Mouse (Mus musculus): Measurements from ENCODE around the gene D6Wsu163e. TPM values are rescaled to one million over a fixed set of nuclear protein-coding genes. Genes with fewer than 3 reads are reported as not detected.

The D6Wsu163e gene
- total RNA-seq (2015), result 48.4 and 53.0 TPM in 2 replicates
- total RNA-seq (2017), result 43.6 and 49.8 TPM in 2 replicates

DNA sequence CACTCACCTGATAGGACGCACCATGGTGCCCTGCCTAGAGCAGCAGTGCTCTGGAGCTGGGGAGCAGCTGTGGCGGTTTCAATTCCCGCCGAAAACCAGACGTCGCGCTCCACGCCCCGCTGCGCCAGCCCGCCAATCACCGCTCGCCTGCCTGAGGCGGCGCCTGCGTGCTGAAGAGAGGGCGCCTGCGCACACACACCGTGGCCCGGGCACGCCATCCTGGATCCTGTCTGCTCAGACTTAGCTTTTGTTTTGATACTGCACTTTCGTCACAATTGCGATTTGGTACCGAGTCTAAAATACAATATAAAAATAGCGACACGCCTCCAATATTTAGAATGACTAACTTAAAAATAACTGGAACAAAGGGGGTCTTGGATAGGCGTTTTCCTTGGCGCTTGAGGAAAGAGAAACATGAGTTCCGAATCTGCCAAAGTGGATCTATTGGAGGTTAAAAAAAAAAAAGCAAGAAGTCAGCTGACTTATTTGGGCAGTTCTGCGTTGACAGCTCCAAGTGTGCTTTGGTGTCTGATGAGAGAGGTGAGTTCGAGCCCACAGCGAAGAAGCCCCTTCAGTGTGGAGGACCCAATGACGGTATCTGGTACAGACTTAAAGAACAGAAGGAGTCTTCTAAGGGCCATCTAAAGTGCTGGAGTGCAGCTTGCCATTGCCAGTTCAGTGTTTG, at the start of gene D6Wsu163e, which contains the start of gene Rad51ap1:
TSS of gene D6Wsu163e (plus strand) at position 476 of the 685 bp plus-strand sequence.
TSS of gene Rad51ap1 (minus strand) at position 101 of the 685 bp plus-strand sequence.
- ATAC-seq (ENCODE audit: poor library complexity, severe bottlenecking), result peak; percentile 87

DNA sequence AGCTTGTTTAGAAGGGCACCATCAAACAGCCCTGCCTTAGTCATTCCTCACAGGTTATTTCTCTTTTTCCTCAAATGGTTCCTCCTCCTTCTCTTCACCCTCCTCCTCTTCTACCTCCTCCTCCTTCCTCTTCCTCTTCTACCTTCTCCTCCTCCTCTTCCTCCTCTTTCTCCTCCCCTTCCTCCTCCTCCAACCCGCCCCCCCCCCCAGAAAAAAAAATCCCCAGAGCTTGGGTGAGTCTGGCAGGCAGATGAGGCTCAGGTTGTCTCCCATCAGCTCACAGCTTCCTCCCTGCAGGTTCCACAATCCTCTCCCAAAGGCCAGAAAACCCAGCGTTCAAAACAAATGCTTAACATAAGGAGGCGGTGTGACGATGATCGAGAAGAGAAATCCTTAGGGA, 32.4 kb upstream of the D6Wsu163e start:
- no peak for ATAC-seq (ENCODE audit: poor library complexity, severe bottlenecking)

DNA sequence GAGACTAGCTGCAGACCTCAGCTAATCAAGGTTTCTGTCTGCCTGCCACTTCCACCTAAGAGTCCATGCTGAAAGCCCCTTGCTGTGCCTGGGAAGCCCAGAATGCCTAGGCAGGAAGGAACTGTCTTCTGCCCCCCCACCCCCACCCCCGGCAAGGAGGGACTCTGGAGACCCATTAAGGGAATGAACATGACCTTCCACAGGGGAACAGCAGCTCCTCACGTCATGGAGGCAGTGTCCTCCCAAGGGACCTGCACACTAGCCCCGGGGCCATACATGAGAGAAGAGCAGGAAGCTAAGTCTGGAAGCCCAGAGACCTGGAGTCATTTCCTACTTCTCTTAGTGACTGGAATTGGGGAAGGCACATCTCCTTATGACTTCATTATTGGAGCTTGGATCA, 31.9 kb upstream of the D6Wsu163e start:
- ATAC-seq (ENCODE audit: poor library complexity, severe bottlenecking), result no peak

DNA sequence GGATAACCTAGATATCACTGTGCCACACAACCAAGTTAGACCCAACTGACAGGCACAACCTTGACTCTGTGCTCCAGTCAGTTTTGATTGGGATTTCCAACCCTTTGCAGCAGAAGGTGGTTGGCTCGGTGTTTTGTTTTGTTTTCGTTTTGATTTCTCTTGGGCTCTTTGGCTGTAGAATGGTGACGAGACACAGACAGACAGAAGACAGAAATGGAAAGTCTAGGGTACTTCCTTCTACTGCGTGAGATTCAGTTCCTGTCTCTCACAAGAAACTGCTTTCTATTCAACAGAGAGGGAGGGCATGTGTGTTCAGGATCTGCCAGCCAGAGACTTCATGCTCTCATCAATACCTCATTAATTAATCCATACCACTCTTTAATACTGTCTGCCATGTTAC, 29.0 kb upstream of the D6Wsu163e start:
- peak; percentile 84 for ATAC-seq (ENCODE audit: poor library complexity, severe bottlenecking)

DNA sequence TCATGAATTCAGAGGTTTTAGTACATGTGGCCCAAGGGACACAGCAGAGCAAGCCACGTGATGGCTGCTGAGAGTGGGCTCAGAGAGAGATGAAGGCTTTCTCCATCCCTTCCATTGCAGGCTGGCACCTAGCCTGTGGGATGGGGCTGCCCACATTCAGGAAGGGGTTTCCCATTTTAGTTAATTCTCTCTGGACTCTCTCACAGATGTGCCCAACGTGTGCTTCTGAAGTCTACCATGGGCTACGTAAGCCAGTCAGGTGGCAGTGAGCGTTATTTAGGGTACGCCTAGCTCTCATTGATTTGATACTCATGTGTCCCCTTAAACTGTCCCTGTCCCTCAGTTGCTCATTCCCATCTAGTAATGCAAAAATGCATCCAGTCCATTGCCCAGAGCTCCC, 24.8 kb upstream of the D6Wsu163e start:
- ATAC-seq (ENCODE audit: poor library complexity, severe bottlenecking), result no peak

DNA sequence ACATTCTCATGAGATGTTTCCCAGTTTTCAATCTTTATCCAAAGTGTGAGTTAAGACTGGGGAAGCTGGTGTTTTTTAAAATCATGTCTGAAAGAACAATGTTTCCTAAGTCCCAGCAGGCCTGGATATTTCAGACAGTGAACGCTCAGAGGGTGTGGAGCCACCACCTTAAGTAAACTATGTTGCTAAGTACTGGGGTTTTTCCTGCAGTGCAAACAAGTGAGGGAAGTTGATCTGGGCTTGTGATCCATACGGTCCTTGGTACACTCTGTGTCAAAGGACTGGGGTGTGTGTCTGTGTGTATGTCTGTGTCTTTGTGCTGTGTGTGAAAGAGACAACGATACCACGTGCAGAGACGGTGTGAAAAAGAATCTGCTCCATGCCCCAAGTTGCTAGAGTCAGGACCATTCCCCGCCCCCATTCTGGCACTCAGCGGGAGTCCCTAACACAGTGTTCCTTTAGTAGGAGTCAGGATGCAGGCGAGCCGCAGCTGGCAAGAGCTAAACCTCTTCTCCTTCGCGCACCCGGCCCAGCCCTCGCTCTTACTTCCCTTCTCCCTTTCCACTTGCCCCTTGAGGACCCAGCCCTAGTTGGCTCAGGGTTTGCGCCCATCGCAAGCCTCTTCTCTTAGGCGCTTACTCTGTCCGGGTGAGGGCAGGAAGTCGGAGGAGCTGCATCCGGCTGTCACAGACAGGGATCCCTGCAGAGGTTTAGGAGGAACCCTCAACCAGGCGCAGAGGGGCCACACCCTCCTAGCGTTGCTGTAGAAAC, 18.5 kb upstream of the D6Wsu163e start, which contains the start of gene Dyrk4:
TSS of gene Dyrk4 (minus strand) at position 729 of the 771 bp plus-strand sequence.
- peak; percentile 51 for ATAC-seq (ENCODE audit: poor library complexity, severe bottlenecking)

DNA sequence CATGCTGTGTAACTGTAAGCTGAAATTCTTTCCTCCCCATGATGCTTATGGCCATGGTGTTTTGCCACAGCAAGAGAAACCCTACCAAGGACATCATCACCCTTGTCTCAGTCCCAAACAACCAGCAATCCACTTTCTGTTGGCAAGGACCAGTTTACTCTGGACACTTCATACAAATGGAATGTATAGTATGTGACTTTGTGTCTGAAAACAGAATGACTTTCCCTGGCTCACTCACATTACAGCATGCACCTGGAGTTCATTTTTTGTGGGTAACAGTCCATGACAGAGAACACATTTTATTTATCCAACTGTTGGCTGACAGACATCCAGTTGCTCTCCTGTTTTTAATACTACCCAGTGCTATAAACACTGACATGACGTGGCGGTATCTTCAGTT, 6.9 kb upstream of the D6Wsu163e start:
- no peak for ATAC-seq (ENCODE audit: poor library complexity, severe bottlenecking)

DNA sequence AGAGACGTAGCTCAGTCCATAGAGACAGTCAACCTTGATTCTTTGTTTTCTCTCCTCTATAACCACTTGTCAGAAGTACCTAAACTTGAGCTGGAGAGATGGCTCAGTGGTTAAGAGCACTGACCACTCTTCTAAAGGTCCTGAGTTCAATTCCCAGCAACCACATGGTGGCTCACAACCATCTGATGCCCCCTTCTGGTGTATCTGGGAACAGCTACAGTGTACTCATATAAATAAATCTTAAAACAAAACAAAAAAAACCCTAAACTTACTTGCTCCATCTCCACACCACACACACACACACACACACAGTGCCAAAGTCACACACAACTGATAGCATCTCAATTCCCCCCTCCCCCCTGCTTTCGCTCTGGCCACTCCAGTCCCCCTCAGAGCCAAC, 1.7 kb upstream of the D6Wsu163e start:
- ATAC-seq (ENCODE audit: poor library complexity, severe bottlenecking), result no peak

DNA sequence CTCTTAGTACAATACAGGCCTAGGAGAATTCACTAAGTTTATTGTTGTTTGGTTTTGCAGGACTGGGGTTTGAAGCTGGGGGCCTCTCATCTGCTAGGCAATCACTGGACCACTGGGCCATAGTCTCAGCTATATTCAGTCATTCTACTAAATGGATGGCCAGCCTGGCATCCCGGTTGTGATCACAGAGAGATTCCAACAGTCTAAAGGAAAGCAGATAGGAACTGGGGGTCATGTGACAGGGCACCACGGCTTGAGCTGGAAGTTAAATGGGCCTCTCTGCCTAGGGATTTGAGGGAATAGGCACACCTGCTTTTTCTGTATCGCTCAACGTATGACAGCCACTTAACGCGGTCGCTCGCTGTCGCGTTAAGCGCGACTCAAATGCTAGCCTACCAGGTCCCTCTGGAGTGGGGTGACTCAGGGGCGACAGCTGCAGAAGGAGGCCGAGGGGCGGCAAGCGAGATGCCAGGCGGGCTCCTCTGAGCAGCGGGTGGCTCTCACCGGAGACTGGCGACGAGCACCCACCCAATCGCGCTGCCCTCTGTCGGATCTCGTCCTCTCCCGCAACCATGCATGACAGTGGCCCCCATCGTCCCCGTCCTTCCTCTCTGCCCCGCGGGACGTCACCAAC, 792 bp upstream of the D6Wsu163e start:
- no peak for ATAC-seq (ENCODE audit: poor library complexity, severe bottlenecking)

DNA sequence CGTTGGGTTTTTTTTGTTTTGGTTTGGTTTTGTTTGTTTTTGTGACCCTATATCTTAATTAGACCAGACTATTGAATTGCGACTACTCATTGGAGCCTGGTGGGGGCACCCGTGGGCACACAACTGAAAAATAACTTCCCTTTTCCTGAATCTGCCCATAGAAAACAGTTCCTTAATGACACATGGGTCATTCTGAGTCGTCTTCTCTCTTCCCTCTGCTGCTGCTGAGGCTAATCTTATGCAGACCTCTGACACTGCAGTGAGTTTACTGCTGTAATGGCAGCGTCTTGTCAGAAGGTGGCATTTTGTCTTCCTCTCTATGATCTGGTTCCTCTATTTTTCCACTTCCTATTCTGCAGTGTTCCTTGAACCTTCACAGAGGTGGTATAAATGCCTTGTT, 689 bp downstream of the D6Wsu163e start:
- ATAC-seq (ENCODE audit: poor library complexity, severe bottlenecking), result peak; percentile 70

DNA sequence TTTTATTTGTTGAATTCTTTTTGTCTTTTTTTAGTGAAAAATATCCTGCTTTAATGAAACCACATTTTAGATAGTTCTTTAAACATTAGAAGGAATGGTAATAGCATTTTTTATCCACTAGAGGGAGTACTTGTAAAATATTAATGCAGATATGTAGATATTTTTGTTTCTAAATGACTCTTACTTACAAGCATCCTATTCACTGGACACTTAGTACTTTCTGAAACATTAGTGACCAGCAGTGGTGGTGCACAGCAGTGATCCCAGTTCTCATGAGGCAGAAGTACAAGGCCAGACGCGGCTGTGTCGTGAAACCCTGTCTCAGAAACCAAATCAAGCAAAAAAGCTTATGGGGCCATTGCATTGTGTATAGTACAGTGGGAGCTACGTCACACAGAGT, 8.6 kb downstream of the D6Wsu163e start:
- 0 out of 2 replicates have a peak, but pooled peaks have one; percentile 21 for ATAC-seq (ENCODE audit: poor library complexity, severe bottlenecking)

DNA sequence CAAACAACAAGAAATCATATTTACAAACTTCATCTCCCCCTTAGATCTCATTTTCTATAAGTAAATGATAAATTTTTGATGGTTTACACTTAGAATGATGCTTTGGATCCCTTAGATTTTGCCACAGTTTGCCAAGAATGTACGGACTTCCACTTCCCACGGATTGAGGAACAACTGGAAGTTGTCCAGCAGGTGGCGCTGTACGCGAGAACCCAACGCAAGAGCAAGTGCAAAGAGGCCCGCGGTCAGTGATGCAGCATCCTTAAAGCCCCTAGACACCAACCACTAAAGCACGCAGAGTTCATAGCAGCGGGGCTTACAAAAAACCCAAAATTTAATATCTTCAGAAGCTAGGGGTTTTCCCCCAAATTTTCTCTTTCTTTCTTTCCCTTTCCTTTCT, 16.0 kb downstream of the D6Wsu163e start:
- peak; percentile 98 for ATAC-seq (ENCODE audit: poor library complexity, severe bottlenecking)

DNA sequence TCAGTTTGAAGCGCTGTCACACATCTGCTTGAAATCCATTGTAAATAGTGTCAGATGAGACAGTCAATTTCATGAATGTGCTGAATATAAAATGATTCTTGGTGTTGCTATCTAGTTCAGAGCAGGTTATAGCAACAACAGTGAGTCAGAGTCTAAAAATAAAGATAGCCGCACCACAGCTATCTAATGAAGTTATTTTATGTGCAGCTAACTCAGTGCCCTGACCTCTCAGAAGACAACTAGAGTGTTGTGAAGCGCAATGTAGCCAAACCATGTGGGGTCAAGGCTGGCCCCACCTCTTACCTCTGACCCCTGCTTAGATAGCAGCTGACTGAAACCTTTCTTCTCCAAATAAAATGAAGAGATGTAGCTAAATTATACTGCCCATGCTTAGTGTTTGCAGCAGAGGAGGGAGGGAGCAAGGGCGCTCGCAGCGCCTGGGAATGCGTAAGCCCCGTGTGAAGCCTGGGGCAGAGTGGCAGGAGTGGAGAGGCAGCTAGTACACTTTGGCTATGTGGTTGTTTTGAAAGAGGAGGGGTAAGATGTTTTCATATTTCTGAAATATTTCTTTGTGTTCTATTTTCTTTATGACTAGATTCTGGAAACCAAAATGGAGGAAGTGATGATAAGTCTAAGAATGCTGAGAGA, 21.7 kb downstream of the D6Wsu163e start:
- ATAC-seq (ENCODE audit: poor library complexity, severe bottlenecking), result no peak

DNA sequence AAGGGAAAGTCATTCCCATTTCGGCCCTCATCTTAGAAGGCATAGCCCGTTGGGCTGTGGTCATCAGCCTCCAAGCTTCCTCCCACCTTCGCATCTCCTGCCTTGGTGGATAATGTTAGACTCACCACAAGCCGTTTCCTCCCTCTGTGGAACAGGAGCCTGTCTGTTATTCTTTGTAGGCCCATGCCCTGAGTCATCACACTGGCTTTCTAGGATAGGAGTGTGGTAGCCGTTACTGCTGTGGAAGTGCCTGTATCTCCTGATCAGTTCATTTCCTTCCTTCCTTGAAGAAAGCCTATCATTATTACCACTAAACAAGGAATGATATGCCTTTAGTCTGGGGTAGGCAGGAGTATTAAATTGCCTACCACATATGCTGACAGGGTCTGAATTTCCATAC, 22.9 kb downstream of the D6Wsu163e start:
- ATAC-seq (ENCODE audit: poor library complexity, severe bottlenecking), result no peak

DNA sequence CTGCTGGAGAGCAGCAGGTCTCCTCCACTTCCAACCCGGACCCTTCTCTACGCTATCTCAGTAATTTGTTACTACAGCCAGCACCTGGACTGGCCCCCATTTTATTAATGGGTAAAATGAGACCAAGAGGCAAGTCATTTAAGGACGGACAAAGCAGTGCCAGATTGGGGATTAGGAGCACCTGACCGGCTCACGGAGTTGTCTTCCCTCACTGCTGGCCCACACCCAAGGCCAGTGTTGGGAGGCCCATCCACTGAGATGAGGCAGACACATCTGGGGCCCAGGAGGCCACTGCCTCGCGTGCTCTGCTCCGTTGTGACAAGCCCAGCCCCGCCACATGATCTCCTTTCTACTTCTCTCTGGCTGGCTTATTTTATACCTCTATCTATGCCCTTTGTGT, 23.7 kb downstream of the D6Wsu163e start:
- no peak for ATAC-seq (ENCODE audit: poor library complexity, severe bottlenecking)

DNA sequence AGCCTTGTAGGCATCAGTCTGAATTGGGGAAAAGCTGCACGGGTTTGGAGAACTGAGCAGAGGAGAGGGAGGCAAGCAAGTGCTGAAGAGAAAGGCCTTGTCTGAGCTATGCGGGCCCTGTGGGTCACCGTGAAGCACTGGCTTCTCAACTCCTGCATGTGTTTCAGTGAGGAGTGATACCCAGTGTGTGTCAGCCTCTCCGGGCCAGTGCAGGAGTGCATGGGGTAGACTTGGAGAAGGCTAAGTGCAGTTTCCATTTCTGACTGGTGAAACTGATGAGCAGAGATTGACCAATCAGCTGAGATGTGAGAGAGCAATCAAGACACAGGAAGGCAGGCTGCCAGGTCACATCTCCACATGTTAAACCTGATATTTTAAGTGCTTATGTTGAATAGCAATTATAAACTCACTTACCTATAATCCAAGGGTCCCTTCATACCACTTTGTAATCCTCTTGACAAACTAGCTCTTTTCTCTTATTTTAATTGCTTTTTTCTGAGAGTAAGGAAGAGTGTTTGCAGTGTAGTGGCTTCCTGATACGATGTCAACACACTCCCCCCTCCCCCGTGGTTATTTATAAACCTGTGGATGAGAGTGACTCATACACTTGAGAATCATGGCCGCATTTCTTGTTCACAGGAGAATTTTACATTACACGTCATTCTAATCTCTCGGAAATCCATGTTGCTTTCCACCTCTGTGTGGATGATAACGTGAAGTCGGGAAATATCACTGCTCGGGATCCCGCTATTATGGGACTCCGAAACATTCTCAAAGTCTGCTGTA, 26.7 kb downstream of the D6Wsu163e start:
- ATAC-seq (ENCODE audit: poor library complexity, severe bottlenecking), result no peak

DNA sequence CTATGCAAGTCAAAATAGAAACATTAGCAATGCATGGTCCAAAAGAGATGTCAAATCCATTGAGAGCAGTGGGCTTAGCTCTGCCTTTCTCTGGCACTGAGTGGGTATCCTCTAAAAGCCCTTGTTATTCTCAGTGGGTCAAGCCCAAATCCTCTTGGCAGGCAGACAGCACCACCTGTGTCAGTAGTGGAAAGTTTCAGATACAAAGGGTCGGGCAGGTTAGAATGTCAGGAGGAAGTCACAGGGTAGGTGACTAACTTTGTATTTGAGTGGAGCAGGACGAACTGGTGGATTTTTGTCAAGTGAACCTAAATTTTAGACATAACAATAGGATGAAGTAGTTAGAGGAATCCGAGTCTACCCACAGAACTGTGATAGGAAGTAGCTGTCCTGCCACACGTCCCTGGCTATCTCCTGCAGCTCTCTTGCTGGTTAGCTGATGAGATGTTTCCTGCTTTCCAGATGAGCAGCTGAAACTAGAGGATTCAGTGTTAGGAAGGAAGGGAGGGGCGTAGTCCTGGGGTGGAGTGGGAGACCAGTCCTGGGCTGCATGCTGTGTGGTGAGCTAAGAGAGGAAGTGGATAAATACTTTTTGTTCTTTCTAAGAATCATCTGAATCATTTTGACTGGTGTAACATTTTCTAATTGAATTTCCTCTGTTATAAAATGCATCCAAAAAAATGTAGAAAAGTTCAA, 41.9 kb downstream of the D6Wsu163e start:
- peak; percentile 60 for ATAC-seq (ENCODE audit: poor library complexity, severe bottlenecking)

DNA sequence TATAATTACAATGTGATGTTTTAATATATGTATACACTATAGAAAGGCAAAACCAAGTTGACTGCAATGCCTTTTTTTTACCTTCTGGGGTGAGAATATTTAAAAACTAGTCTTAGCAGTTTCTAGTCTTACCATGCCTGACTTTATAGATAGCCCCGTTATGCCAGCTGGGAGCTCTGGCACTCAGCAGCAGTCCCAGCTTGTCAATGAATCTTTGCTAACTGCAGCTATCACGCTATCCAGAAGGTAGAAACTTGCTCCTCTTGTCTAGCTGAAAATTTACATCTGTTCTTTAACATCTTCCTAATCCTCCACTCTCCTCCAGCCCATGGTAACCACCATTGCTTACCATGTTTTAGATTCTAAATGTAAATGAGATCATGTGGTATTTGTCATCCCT, 53.9 kb downstream of the D6Wsu163e start:
- ATAC-seq (ENCODE audit: poor library complexity, severe bottlenecking), result no peak

DNA sequence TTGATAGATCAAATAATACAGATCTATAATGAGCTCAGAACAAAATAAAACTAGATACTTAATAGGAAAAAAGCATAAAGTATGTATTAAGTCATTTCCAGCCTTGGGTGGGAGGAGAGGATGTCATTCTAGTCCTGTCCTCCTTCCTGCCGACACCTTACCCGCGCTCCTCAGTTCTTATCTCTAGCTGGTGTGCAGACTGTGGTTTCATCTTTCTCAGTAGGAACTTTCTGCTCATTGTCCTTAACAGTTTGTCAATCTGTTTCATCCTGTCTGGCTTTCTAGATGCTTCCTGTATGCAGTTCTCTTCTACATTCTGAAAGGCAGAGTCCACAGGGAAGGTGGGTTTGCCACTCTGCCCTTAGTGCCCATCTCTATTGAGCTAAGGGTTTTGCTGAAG, 55.7 kb downstream of the D6Wsu163e start:
- no peak for ATAC-seq (ENCODE audit: poor library complexity, severe bottlenecking)

DNA sequence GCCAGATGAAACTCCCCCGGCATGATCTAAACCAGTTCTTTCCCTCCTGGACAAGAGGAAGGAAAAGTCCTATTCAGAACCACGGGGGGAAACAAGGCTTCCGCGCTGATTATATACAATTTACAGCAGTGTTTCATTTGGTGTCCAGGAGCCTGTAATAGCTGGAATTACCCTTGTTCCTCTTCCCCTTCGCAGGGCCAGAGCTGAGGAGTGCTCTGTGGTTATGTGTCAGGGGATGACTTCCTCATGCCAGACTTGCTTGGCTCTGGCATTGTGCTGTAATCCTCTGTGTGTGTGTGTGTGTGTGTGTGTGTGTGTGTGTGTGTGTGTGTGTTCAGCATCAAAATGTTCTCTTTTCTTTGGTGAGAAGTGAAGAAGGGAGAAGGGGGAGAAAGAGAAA, 56.6 kb downstream of the D6Wsu163e start:
- peak; percentile 99 for ATAC-seq (ENCODE audit: poor library complexity, severe bottlenecking)

Data from megakaryocyte, adult 5-6 weeks (primary cell).